Mouse (Mus musculus) heart, postnatal 0 days (tissue): ENCODE results near the gene Capg.

Source experiments
- CTCF ChIP-seq: IDR thresholded peaks from 2 replicates; pipeline ENCODE4 v1.5.1; 2016; ENCODE audit warnings: antibody characterized with exemption, control low read depth, low read depth
- EP300 ChIP-seq: IDR thresholded peaks from 2 replicates; pipeline ENCODE4 v1.6.1; 2016; ENCODE audit warnings: antibody characterized with exemption, low read depth

GRCm38 (mm10) chr6:72581625-72582382 is 37.6 kb downstream of the Capg start:
- TF ChIP-seq EP300: no peak
- no peak for TF ChIP-seq CTCF
